Mouse (Mus musculus): Measurements from ENCODE around the gene Ypel2.

Gene Ypel2

GRCm38 (mm10) chr11:86994791-86995624 is 1.5 kb upstream of the Ypel2 start:
- DNase-seq (ENCODE audit: low spot score): no peak

GRCm38 (mm10) chr11:86994330-86994729 is 823 bp upstream of the Ypel2 start:
- no peak for DNase-seq (ENCODE audit: low spot score)

GRCm38 (mm10) chr11:86992461-86992988 is 982 bp downstream of the Ypel2 start:
- DNase-seq (ENCODE audit: low spot score): no peak

GRCm38 (mm10) chr11:86991241-86991640 is 2.3 kb downstream of the Ypel2 start:
- no peak for DNase-seq (ENCODE audit: low spot score)

GRCm38 (mm10) chr11:86990309-86990708 is 3.2 kb downstream of the Ypel2 start:
- no peak for DNase-seq (ENCODE audit: low spot score)

GRCm38 (mm10) chr11:86984990-86985389 is 8.5 kb downstream of the Ypel2 start:
- DNase-seq (ENCODE audit: low spot score): no peak

GRCm38 (mm10) chr11:86983056-86983455 is 10.5 kb downstream of the Ypel2 start:
- no peak for DNase-seq (ENCODE audit: low spot score)

- DNase-seq (ENCODE audit: low spot score): no peak
These were observed 12.2 kb downstream of the Ypel2 start for GRCm38 (mm10) chr11:86981229-86981791.

GRCm38 (mm10) chr11:86980526-86980925 is 13.0 kb downstream of the Ypel2 start:
- DNase-seq (ENCODE audit: low spot score): no peak

- DNase-seq (ENCODE audit: low spot score): no peak
These were observed 13.7 kb downstream of the Ypel2 start for GRCm38 (mm10) chr11:86979799-86980198.

GRCm38 (mm10) chr11:86977242-86977641 is 16.3 kb downstream of the Ypel2 start:
- DNase-seq (ENCODE audit: low spot score): no peak

- no peak for DNase-seq (ENCODE audit: low spot score)
These were observed 19.1 kb downstream of the Ypel2 start for GRCm38 (mm10) chr11:86974401-86974800.

- DNase-seq (ENCODE audit: low spot score): no peak
These were observed 20.3 kb downstream of the Ypel2 start for GRCm38 (mm10) chr11:86973255-86973654.

- DNase-seq (ENCODE audit: low spot score): no peak
These were observed 22.3 kb downstream of the Ypel2 start for GRCm38 (mm10) chr11:86971057-86971753.

- DNase-seq (ENCODE audit: low spot score): no peak
These were observed 24.3 kb downstream of the Ypel2 start for GRCm38 (mm10) chr11:86969041-86969821.

- no peak for DNase-seq (ENCODE audit: low spot score)
These were observed 26.0 kb downstream of the Ypel2 start for GRCm38 (mm10) chr11:86967506-86967905.

- no peak for DNase-seq (ENCODE audit: low spot score)
These were observed 26.8 kb downstream of the Ypel2 start for GRCm38 (mm10) chr11:86966696-86967095.

GRCm38 (mm10) chr11:86965079-86965478 is 28.4 kb downstream of the Ypel2 start:
- no peak for DNase-seq (ENCODE audit: low spot score)

GRCm38 (mm10) chr11:86963698-86964097 is 29.8 kb downstream of the Ypel2 start:
- DNase-seq (ENCODE audit: low spot score): no peak

GRCm38 (mm10) chr11:86963027-86963426 is 30.5 kb downstream of the Ypel2 start:
- no peak for DNase-seq (ENCODE audit: low spot score)

- DNase-seq (ENCODE audit: low spot score): no peak
These were observed 31.1 kb downstream of the Ypel2 start for GRCm38 (mm10) chr11:86962362-86962761.
